Mouse (Mus musculus) A20 (cell line): ENCODE results near the gene Gm45713.

ENCODE experiments used
- DNase-seq: peaks from one replicate; pipeline ENCODE4 v3.0.0-alpha.2; 2011; ENCODE audit warnings: low read depth, low spot score

Gene Gm45713

DNA sequence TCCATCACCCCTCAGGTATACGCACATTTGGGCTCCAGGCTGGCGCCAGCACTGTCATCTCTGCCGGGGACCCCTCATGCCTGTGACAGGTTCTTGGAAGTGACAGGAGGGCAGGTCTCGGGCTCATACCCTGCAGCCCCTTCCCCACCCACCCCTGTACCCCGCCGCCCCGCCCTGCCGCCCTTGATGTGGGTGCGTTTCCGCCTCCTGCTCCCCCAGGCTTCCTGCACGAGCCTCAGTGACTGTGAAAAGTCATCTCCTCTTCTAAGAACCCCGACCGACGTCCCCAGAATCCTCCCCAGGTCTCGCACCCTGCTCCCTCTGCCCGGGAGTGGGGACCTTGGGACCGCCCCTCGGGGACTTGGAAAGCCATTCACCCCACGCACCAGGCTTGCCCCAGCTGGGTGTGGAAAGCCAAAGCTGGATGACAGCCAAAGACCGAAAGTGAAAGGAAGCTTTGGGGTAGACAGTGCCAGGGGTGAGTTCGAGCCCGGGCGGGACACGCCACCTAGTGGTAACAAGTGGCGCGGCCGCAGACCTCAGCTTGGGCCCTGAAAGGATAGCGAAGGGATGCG is at the start of gene Gm45713, which contains the start of gene Flt3l:
TSS of gene Gm45713 (minus strand) at position 239 of the 575 bp plus-strand sequence.
TSS of gene Flt3l (minus strand) at position 440 of the 575 bp plus-strand sequence.
- peak; percentile 91 for DNase-seq

DNA sequence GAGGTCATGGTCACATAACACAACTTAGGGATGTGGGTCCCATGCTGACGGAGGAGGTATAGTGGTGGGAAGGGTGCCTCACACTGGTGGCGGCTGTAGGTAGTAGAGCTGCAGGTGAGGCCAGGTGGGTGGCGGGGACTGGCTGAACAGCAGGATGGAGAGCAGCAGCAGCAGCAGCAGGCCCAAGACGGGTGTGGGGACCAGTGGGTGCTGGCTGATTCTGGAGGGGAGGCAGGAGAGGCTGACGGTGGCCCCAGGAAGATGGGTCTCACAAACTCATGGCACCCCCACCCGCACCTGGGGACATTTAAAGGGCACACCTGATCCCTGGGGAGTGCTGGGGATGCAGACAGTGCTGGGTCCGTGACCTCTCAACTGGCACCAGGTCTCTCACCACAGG is 47.6 kb upstream of the Gm45713 start:
- DNase-seq, result no peak

DNA sequence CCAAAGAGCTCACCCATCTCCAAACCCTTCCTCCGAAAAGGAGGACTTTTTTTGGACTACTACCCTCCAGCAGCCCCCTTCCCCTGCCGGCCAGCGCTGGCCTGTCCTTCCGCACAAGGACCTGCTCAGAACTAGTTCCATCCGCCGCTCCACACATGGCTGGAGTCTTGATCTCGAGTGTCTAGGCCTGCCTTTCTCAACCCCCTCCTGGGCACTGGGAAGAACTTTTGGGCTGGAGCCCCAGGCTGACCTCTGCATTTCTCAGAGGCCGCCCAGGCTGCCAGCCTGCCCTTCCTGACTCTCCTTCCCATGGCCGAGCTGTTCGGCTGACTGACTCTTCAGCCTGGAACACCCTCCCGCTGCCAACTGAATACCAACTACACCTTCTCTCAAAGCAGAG is 46.6 kb upstream of the Gm45713 start:
- no peak for DNase-seq

DNA sequence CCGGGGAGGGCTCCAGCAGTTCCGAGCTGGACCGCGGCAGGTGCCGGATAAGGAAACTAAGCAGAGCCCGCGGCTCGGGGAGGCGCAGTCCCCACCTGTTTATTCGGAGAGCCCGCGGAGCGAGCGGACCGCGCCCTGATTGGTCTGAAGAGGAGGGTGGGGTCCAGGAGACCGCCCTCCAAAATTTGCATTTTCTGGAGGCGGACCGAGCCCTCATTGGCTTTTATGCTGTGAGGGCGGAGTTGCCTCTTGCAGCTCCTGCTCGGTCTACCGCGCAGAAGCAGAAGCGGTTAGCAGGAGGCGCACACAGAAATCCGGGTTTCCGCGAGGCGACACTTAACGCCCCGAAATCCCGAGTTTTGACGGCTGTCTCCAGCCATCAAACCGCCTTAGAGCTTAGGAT is 46.2 kb upstream of the Gm45713 start:
- peak; percentile 96 for DNase-seq

DNA sequence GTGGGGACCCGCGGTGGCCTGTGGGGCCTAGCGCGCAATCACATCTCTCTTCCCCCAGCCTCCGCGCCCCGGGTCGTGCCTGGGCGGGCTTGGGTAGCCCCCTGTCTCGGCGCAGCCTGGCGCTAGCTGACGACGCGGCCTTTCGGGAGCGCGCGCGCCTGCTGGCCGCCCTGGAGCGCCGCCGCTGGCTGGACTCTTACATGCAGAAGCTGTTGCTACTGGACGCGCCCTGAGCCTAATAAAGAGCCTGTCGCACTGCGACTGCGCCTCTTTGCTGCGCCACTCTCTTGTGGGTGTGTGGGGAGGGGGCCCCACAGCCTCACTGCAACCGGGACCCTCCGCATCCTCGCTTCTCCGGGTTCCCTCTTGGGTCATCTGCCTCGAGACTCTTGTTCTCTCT is 45.5 kb upstream of the Gm45713 start:
- DNase-seq, result no peak

DNA sequence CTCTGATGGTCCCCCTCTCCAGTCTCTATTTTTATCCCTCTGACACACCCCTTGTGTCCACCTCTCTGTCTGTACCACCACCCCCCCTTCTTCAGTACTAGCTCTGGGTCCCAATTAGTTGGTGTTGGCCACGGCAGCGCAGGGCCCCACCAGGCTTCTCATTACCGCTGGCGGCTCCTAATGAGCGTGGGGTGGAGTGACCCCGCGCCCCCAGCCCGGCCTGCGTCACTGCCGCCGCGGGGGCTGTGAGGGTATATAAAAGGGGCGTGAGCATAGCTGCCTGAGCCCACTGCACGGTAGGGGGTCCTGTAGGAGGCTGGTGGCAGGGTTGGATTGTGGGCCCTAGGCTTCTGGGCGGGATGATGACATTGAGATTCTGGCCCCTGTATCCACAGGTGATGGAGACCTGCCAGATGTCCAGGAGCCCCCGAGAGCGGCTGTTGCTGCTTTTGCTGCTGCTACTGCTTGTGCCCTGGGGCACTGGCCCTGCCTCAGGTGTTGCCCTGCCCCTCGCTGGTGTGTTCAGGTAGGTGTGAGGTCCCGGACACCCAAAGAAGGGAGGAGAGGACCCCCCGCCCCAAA is 45.0 kb upstream of the Gm45713 start, which contains the start of gene Pth2:
TSS of gene Pth2 (plus strand) at position 100 of the 582 bp plus-strand sequence.
- DNase-seq, result no peak

DNA sequence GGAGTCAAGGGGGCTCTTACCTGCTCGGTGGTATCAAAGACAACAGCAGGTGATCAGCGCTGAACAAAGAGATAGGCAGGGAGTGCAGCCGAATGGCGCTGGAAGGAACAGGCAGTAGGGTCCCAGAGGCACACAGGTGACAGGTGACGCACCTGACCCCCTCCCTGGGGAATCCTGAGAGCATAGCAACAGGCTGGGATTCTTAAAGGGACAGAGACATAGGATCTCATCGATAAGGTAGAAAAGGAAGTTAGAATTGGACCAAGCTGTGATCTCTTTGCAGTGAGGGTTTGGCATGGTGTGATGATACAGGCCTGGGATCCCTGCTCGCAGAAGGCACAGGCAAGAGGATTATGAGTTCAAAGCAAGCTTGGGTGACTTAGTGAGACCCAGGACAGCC is 43.4 kb upstream of the Gm45713 start, which contains the start of gene Gfy:
TSS of gene Gfy (minus strand) at position 101 of the 400 bp plus-strand sequence.
- DNase-seq, result no peak

DNA sequence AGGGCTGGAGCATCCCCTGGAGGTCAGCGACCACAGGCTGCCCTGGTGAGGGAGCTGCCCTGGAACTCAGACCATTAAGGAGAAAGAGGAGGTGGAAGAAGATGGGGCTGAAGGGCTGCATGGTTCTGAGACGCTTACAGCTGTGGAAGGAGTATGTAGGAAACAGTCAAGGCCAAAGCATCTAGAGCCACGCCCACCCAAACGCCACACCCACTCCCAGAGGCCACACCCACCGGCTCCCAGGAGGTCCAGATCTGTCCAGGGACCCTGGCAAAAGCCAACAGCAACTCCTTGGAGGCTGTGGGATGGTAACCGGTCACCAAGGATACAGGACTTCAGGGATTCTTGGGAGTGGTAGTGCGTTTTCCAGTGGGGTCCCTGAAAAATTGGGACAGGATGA is 42.5 kb upstream of the Gm45713 start:
- DNase-seq, result peak; percentile 13

DNA sequence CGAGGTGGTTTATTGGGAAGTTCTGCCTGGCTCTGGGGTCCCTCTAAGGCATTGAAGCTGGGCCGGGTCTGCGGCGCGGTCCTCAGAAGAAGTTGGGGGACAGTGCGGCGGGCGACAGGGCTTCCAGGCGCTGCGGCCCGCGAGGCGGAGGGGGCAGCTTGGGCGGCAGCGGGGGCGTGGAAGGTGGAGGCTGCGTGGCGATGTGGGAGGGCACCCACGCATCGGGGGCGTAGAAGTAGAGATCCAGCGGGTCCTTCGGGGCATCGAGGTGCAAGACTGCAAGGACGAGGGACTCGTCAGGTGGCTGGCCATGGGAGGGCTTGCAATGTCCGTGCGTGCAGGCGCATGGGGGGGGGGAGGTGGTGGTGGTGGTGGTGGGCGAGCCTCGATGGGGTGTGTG is 40.3 kb upstream of the Gm45713 start:
- DNase-seq, result no peak

DNA sequence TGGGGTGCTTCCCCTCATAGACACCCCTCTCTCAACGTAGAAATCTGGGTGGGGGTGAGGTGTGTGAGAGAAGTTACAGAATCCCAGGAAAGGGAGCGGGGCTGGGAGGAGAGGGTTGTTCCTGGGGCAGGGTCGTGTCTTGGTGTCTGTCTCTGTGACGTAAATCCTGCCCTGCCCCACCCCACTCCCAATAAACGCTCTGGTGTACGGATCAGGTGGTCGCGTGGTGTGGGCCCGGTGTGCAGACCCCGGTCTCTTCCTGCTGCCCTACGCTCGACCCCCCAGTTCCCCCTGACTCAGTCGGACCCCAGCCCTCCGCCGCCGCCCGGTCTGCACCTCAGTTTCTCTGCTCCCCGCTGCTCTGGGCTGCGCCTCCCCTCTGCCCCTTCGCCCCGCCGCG is 39.9 kb upstream of the Gm45713 start:
- no peak for DNase-seq

DNA sequence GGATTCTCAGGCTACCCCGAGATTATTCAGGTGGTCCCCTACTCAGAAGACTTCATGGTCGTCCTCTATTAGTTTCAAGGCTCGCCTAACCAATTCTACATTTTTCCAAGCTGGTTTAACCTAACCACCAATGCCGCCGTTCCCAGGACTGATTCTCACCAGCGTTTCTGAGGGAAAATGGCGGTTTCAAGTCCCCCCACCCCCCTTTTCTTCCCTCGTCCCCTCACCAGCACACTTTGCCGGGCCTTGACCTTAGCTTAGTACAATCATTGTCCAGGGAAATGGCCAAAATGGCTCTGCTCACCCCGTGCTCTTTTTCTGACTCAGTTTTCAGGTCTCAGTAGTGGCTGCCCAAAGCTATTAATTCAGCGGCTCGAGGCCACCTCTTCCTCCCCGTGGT is 39.4 kb upstream of the Gm45713 start:
- DNase-seq, result no peak

DNA sequence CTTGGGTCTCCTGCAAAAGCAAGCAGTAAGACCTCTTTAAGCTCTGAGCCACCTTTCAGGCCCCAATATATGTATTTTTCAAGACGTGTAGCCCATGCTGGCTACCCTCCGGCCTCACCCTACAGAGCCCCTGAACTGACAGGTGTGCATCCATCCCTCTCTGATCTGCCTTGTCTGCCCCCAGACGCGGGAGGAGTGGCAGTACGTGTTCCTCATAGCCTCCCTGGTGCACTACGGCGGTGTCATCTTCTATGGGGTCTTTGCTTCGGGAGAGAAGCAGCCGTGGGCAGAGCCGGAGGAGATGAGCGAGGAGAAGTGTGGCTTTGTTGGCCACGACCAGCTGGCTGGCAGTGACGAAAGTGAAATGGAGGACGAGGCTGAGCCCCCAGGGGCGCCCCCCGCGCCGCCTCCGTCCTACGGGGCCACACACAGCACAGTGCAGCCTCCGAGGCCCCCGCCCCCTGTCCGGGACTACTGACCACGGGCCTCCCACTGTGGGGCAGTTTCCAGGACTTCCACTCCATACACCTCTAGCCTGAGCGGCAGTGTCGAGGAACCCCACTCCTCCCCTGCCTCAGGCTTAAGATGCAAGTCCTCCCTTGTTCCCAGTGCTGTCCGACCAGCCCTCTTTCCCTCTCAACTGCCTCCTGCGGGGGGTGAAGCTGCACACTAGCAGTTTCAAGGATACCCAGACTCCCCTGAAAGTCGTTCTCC is 38.7 kb upstream of the Gm45713 start:
- peak; percentile 10 for DNase-seq

DNA sequence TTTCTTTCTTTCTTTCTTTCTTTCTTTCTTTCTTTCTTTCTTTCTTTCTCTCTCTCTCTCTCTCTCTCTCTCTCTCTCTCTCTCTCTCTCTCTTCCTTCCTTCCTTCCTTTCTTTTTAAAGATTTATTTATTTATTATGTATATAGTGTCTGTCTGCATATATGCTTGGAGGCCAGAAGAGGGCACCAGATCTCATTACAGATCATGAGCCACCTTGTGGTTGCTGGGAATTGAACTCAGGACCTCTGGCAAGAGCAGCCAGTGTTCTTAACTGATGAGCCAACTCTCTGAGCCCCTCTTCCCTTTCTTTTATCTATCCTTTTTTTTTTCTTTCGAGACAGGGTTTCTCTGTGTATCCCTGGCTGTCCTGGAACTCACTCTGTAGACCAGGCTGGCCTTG is 37.7 kb upstream of the Gm45713 start:
- peak; percentile 65 for DNase-seq

DNA sequence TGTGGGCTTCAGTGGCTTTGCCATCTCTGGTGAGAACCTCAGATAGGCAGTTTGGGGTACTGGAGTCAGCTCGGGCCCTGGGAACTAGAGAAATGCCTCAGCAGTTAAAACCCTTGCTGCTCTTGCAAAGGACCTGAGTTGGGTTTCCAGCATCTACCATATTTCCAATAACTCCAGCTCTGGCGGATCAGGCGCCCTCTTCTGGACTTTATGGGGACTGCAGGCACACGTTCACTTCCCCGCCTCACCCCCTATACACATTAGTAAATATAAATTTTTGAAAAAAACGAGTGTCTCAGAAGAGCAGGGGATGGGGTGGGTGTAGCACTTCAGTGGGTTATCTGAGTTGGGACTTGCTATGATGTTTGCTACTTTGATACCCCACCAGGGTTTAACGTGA is 36.9 kb upstream of the Gm45713 start:
- DNase-seq, result peak; percentile 64

DNA sequence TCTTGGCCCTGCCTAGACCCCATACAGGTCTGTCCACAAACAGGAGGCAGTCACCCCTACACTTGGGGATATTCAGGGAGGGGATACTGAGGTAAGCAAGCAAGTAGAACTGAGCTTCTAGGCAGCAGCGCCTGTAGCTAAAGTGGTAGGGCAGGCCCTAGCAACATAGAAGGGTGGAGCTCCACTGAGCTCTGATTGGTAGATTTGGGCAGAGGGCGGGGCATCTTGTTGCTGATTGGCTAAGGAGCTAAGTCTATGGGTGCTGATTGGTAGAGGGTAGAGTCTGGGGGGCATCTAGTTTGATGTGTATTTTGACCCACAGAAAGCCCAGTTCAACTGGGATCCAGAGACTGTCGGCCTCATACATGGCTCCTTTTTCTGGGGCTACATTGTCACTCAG is 33.5 kb upstream of the Gm45713 start:
- DNase-seq, result peak; percentile 48

DNA sequence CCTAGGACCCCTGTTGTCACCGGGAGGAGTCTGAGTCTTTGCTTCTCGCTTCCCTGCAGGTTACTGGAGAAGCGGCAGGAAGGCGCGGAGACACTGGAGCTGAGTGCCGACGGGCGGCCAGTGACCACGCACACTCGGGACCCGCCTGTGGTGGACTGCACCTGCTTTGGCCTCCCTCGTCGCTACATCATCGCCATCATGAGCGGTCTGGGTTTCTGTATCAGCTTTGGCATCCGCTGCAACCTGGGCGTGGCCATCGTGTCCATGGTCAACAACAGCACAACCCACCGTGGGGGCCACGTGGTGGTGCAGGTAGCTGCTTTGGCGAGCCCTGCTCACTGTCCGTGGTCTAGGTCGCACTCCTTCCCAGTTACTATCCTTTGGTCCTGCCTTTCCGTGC is 32.6 kb upstream of the Gm45713 start:
- no peak for DNase-seq

DNA sequence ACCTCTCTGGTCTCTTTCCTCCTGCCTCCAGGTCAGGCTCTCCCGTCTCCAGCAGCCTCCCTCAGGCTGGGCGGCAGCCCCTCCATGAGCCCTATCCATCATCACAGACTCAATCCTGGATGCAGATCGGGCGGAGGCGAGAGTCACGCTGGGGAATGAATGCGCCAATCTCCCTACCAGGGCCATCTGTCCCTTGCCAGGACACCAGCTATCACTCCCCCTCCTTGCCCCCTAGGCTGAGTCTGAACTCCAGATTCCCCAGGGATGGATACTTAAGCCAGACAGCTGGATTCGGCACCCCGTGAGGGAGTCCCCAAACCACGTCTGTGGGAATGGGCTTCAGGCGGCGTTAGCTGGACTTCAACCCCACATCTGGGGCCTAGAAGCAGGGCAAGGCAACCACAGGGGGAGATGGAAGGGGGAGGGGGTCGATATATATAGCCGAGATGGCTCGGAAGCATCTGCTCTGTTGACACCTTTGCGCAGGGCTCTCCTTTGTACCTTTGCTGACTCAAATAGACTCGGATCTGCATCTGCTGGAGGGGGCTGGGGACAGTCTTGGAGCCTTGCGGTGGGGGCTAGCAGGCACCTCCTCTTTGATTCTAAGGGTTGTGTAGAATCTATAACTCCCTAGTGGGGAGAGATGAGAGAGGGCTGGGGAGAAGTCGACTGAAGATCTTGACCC is 31.9 kb upstream of the Gm45713 start:
- no peak for DNase-seq

DNA sequence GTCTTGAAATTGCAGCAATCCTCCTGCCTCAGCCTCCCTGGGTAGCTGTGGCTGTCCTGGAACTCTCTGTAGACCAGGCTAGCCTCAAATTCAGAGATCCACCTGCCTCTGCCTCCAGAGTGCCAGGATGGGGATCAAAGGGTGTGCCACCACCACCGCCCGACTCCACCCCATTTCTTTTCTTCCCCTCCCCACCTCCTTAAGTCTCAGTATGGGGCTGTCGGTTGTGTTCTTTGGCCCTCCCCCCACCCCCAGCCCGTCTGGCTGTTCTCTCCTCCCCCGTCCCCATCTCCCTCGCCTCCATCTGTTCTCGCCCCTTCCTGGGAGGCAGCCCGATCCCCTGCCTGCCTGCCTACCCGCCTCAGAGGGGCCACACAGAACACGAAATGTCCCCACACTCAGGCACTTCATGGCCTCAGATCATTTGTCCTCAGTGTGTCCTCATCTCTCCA is 30.9 kb upstream of the Gm45713 start:
- no peak for DNase-seq

DNA sequence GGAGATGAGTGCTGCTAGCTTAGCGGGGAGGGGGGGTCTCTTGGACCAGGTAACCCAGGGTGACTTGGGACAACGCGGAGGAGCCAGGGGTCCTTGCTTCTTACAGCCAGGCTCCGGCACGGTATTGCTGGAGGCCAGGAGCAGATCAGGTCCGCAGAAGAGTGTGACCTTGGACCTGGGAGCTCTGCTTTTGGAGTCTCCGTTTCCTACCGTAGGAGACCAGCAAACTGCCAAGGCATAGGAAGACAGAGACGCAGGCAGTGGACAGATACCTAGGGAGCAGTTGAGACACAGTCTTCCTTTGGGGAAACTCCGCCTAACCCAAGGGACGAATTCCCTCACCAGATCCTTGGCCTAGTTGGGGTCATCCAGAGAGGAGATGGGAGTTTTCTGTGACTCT is 29.7 kb upstream of the Gm45713 start:
- DNase-seq, result no peak

DNA sequence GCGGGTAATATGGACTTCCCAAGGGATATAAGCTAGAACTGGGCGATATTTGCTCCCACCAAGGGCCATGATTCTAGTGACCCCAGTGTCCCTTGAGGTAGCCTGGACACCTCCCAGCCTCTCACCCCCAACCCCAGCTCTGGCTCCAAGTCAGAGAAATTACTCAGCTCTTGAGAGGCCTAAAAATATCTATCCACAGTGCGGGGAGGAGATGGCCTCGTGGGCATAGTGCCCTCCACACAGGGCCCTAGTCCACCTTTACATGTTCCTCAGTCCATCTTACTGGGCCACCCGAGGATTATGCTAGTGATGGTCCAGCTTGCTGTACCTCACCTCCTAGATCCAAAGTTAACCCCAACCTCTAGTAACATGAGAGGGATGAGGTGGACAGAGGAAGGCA is 28.8 kb upstream of the Gm45713 start:
- no peak for DNase-seq

DNA sequence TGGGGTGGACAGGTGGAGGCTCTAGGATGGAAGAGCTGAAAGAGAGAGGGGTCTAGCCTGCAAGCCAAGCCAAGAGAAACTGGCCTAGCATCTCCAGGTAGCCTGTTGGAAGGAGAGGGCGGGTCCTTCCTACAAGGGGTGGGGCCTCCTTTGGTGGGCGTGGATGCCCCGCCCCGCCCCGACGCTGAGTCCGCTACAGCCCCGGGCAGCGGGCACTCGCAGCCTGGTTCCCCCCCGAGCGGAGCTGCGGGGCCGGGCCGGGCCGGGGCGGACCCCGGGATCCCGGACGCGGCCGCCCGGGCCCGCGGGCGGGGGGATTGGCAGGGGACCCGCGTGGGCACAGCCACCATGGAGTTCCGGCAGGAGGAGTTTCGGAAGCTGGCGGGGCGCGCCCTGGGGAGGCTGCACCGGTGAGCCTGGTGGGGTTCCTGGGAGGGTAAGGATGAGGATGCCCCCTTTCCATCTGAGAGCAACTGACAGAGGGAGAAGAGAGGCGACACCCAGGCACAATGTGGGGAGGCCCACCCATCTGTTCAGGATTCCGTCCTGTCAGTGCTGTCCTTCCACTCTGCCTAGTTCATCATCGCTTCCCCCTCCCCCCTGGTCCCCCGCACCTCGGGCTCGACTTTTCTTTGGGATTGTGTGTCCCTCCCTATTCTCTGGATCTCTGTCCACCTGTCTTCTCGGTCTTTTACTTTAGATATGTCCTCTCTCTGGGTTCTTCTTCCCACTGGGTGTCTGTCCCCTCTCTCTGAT is 27.9 kb upstream of the Gm45713 start, which contains the start of gene Slc17a7:
TSS of gene Slc17a7 (plus strand) at position 215 of the 756 bp plus-strand sequence.
- peak; percentile 48 for DNase-seq
